Mouse (Mus musculus) splenic B cell, adult 2 months (primary cell): ENCODE data around the gene Fut11.

Source experiments
- DNase-seq: peaks from one replicate; pipeline ENCODE4 v3.0.0-alpha.2; 2011; ENCODE audit warnings: low read depth, low spot score
- H3K27me3 ChIP-seq: 2 replicates; pipeline ENCODE4 v1.6.1; 2012; ENCODE audit warnings: mild to moderate bottlenecking, low read length, moderate library complexity, mixed read lengths; ENCODE audit not compliant: control insufficient read depth, poor library complexity, insufficient read depth, severe bottlenecking
- H3K36me3 ChIP-seq: 2 replicates; pipeline ENCODE4 v1.6.1; 2012; ENCODE audit warnings: mild to moderate bottlenecking, low read length, moderate library complexity, mixed read lengths; ENCODE audit not compliant: control insufficient read depth, poor library complexity, insufficient read depth, severe bottlenecking

Gene Fut11

GRCm38 (mm10) chr14:20748388-20748787 lies 53.6 kb downstream of the Fut11 start:
- no peak for DNase-seq
- Histone ChIP-seq H3K27me3 (no peaks in the 10 kb centered on the region; the same call in 1 of the 2 replicates), H3K36me3 (no peaks in the 10 kb centered on the region)

DNA sequence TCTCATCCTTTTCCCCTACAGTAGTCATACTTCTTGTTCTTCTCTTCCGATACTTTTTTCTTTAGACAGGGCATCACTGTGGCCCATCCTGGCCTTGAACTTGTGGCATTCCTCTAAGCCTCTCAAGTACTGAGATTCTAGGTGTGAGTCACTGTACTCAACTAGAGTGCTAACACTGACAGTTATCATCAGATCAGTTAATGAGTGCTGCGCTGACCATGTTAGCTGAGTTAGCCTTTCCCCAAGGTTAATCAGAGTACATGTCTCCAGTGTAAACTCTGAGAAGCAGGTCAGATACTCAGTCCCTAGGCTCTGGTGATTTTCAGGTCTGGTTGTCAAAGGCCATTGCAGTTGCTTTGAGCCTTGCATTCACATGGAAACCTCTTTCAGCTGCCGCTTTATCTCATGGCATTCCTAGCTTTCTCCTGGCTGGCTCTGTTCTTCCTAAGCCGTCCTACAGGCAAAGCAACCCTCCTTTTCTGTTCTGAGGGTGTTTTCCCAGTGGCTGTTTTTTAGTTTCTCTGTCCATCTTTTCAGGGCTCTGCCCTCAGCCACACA lies 54.8 kb downstream of the Fut11 start:
- Histone ChIP-seq H3K36me3 (no peaks in the 10 kb centered on the region), H3K27me3 (no peaks in the 10 kb centered on the region; the same call in 1 of the 2 replicates)
- no peak for DNase-seq

DNA sequence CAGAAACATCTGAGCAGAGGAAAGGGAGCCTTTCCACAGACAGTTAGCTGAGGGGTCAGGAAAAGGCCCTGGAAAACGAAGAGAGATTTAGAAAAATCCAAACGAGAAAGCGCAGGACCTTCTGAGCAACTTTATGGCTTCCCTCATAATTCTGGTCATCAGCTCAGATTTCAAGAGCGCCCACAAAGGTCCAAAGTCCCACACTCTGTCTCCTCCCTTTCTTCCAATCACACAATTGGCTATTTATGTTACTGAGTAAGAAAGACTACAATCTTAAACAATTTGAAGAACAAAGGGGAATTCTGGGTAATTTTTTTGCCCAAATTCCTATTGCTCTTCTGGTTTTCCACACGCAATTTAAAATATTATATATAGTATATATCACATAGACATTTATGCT lies 55.7 kb downstream of the Fut11 start:
- H3K36me3 ChIP-seq = no peaks in the 10 kb centered on the region
- no peaks in the 10 kb centered on the region; the same call in 1 of the 2 replicates for H3K27me3 ChIP-seq
- DNase-seq = no peak
